Comparison of ENCODE assay signal across 12 mouse cellular contexts in the genomic region with DNA sequence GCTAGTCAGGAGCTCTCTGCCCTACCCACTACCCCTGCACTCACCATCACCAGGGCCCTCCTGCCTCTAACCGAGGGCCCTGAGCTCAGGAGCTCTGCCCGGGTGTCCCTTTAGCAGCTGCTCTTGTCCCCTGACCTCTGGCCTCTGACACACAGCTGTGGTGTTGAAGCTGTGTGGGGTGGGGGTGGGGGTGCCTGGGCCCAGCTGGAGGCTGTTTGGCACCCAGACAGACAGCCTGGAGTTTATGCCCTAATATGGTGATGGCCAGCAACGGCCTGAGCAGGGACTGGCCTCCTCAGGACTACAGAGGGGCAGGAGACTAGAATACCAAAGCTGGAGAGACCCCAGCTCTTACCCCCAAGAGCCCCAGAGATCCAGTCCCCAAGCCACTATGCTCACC. TPM values are rescaled to one million over a fixed set of nuclear protein-coding genes. Genes with fewer than 3 reads are reported as not detected.
A peak's percentile ranks its signal among the peaks of the same experiment; 100 is the strongest.
DNase-seq lines count a peak whose midpoint lies in the region; ATAC-seq lines count a peak whose summit lies in the region.
"Had no signal": no experiment of that assay in that cellular context is flagged by ENCODE, and none has a peak within 500 bp of the region (broad histone marks: within the 10 kb centered on the region; RNA-seq: fewer than 3 reads in every experiment).

No protein-coding gene starts in this region.

- ATAC-seq in hindbrain, embryonic 11.5 days (ENCODE audit: low FRiP score), result no peak
- ATAC-seq in hindbrain, embryonic 13.5 days (ENCODE audit: low FRiP score), result no peak

- H3K4me2 ChIP-seq in hindbrain, embryonic 11.5 days (replicated peaks; ENCODE audit: low read depth, low read length), result no peak overlapping the region
- no peak overlapping the region for H3K4me2 ChIP-seq in hindbrain, embryonic 13.5 days
- H3K4me2 ChIP-seq: liver, embryonic 11.5 days; neural tube, embryonic 12.5 days had no signal

- H3K4me1 ChIP-seq in hindbrain, embryonic 11.5 days (replicated peaks; ENCODE audit: control insufficient read depth, insufficient read depth, low read length), result peaks cover 11% of the 10 kb centered on the region
- peaks cover 52% of the 10 kb centered on the region for H3K4me1 ChIP-seq in hindbrain, embryonic 13.5 days (replicated peaks)

- H3K27ac ChIP-seq in hindbrain, embryonic 11.5 days (ENCODE audit: low read depth, low read length), result peak overlapping the region; percentile 2
- no peak overlapping the region for H3K27ac ChIP-seq in hindbrain, embryonic 13.5 days
- H3K27ac ChIP-seq: neural tube, embryonic 12.5 days had no signal

- no peak overlapping the region for H3K4me3 ChIP-seq in hindbrain, embryonic 11.5 days (ENCODE audit: low read depth, low read length)
- H3K4me3 ChIP-seq in hindbrain, embryonic 13.5 days, result no peak overlapping the region
- H3K4me3 ChIP-seq: megakaryocyte, embryonic 14.5 days; neural tube, embryonic 12.5 days had no signal

- no peaks in the 10 kb centered on the region for H3K27me3 ChIP-seq in hindbrain, embryonic 11.5 days (ENCODE audit: control insufficient read depth, insufficient read depth, low read length)
- no peaks in the 10 kb centered on the region for H3K27me3 ChIP-seq in hindbrain, embryonic 13.5 days
- H3K27me3 ChIP-seq: neural tube, embryonic 12.5 days had no signal

- 29% methylated on average over 3 of the region's 3 CpGs for WGBS in hindbrain, embryonic 11.5 days
- whole genome bisulfite sequencing in hindbrain, embryonic 13.5 days, result 22% methylated on average over 3 of the region's 3 CpGs

- H3K36me3 ChIP-seq in hindbrain, embryonic 11.5 days (ENCODE audit: control insufficient read depth, insufficient read depth, low read length), result no peaks in the 10 kb centered on the region
- H3K36me3 ChIP-seq in hindbrain, embryonic 13.5 days, result peaks cover 27% of the 10 kb centered on the region

- H3K9me3 ChIP-seq in hindbrain, embryonic 11.5 days (ENCODE audit: control insufficient read depth, low read length), result no peaks in the 10 kb centered on the region
- H3K9me3 ChIP-seq in hindbrain, embryonic 13.5 days, result no peaks in the 10 kb centered on the region
- H3K9me3 ChIP-seq: megakaryocyte, embryonic 14.5 days; neural tube, embryonic 12.5 days had no signal

- H3K9ac ChIP-seq in hindbrain, embryonic 11.5 days (ENCODE audit: low read depth, low read length), result no peak overlapping the region
- H3K9ac ChIP-seq in hindbrain, embryonic 13.5 days, result no peak overlapping the region; the same call in 1 of the 2 replicates
- H3K9ac ChIP-seq: neural tube, embryonic 12.5 days had no signal

- no peak for DNase-seq in hindbrain, embryonic 11.5 days (ENCODE audit: low spot score)
- DNase-seq in 3134 (ENCODE audit: extremely low read depth, insufficient read length, low spot score) (peak; percentile 54), adipocyte (ENCODE audit: low spot score) (peak; percentile 53)
- DNase-seq in lung, postnatal 10 days, result peak; percentile 72
- no peak for DNase-seq in right cerebral cortex, adult 18-20 months
- DNase-seq in spleen, adult 18-20 months, result no peak
- DNase-seq in embryo, embryonic 9.5 days (ENCODE audit: extremely low spot score), result no peak
- DNase-seq: adrenal gland, postnatal 14 days had no signal

RNA-seq across cellular contexts. Expression of a gene that starts 16.7 kb away (rescaled TPM):
- polyA plus RNA-seq in hindbrain, embryonic 11.5 days (2014; fragmentation: Nextera tagmentation; extraction: Ambion mirVana), result 11.9 and 12.3 TPM in 2 replicates
- 12.8 and 14.2 TPM in 2 replicates for polyA plus RNA-seq in hindbrain, embryonic 13.5 days (2015; fragmentation: Nextera tagmentation; extraction: Ambion mirVana)

RNA-seq across cellular contexts. Expression of a gene that starts 29.9 kb away (rescaled TPM):
- polyA plus RNA-seq in hindbrain, embryonic 11.5 days (2014; fragmentation: Nextera tagmentation; extraction: Ambion mirVana), result 4.5 and 5.2 TPM in 2 replicates
- polyA plus RNA-seq in hindbrain, embryonic 13.5 days (2015; fragmentation: Nextera tagmentation; extraction: Ambion mirVana), result 9.8 and 10.2 TPM in 2 replicates

RNA-seq across cellular contexts. Expression of a gene that starts 57.2 kb away (rescaled TPM):
- 0.12 and 0.28 TPM in 2 replicates for polyA plus RNA-seq in hindbrain, embryonic 11.5 days (2014; fragmentation: Nextera tagmentation; extraction: Ambion mirVana)
- polyA plus RNA-seq in hindbrain, embryonic 13.5 days (2015; fragmentation: Nextera tagmentation; extraction: Ambion mirVana), result 0.57 and 0.93 TPM in 2 replicates

RNA-seq across cellular contexts. Expression of a gene that starts 58.7 kb away (rescaled TPM):
- polyA plus RNA-seq in hindbrain, embryonic 11.5 days (2014; fragmentation: Nextera tagmentation; extraction: Ambion mirVana), result 29.7 and 31.7 TPM in 2 replicates
- 45.7 and 48.7 TPM in 2 replicates for polyA plus RNA-seq in hindbrain, embryonic 13.5 days (2015; fragmentation: Nextera tagmentation; extraction: Ambion mirVana)

Comparison
In these comparisons a context has a peak if more than half of its experiments do, and no peak if none do; other contexts are left out.
1. DNase-seq: peak in 3134 (single experiment), adipocyte (single experiment) and lung, postnatal 10 days (single experiment); none in hindbrain, embryonic 11.5 days (single experiment), right cerebral cortex, adult 18-20 months (single experiment), spleen, adult 18-20 months (0 of 2) and embryo, embryonic 9.5 days (single experiment).